Mouse (Mus musculus): Measurements from ENCODE around the gene Ltb4r2. TPM values are rescaled to one million over a fixed set of nuclear protein-coding genes. Genes with fewer than 3 reads are reported as not detected.

Ltb4r2 gene
- polyA plus RNA-seq, 1 experiment from 2014 or later: 0.32 TPM

DNA sequence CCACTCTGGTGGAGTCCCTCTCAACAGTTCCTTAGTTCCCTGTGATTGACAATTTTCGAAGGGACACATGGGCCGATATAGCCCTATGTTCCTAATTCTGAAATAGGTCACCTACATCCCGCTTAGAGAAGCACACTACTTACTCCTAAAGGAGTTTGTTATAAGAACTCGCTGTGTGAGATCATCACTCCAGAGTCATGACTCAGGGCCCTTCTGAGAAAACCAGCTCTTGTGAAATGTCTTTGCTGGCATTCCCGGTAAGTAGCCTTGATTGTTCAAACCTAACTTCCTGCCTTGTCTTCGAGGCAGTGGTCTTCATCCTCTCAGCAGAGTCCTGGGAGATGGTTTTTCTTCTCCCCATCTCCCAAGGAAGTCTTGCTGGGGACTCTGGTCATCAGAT is 7.3 kb downstream of the Ltb4r2 start:
- H3K4me3 ChIP-seq (ENCODE audit: low read length): no peak overlapping the region
- H3K36me3 ChIP-seq (ENCODE audit: control insufficient read depth, insufficient read depth): no peaks in the 10 kb centered on the region
- no peak overlapping the region for H3K4me2 ChIP-seq (ENCODE audit: low read depth, low read length)
- H3K9ac ChIP-seq (ENCODE audit: low read length): no peak overlapping the region
- WGBS: 73% methylated on average over 6 of the region's 6 CpGs
- H3K27me3 ChIP-seq (ENCODE audit: control insufficient read depth, insufficient read depth, low read length): peaks cover 12% of the 10 kb centered on the region
- ATAC-seq (replicated peaks; ENCODE audit: extremely low read depth, insufficient read depth, low FRiP score): no peak
- H3K9me3 ChIP-seq (replicated peaks; ENCODE audit: control insufficient read depth, low read length): no peaks in the 10 kb centered on the region
- peaks cover 4% of the 10 kb centered on the region; the same call in 1 of the 2 replicates for H3K4me1 ChIP-seq (ENCODE audit: control insufficient read depth, insufficient read depth, low read length)
- H3K27ac ChIP-seq (ENCODE audit: low read length): no peak overlapping the region

DNA sequence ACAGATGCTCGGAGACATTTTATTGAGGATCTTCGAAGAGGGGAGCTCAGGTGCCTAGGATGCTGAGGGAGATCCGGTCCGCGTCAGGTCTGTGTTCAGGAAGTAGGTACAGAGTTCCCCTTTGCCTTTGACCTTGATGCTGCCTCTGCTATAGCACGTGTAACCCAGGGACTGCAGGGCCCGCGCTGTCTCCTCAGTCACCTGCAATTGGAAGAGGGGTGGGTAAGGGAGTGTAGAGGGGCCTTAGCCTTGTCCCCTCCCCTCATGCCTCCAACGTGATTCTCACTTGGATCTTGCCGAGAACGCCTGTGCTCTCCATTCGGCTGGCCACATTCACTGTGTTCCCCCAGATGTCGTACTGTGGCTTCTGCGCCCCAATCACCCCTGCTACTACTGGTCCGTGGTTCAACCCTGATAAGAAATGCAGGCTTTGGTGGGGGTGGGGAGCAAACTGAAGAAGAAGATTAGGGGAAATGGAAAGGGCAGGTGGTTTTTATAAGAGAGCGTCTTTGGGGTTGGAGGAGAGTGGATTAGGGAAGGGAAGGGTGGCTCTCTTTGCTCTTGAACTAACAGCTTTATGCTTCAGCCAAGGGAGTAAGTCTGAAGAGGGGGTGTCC is 8.0 kb downstream of the Ltb4r2 start:
- H3K4me3 ChIP-seq (ENCODE audit: low read length): no peak overlapping the region
- no peak overlapping the region for H3K9ac ChIP-seq (ENCODE audit: low read length)
- H3K27me3 ChIP-seq (ENCODE audit: control insufficient read depth, insufficient read depth, low read length): peaks cover 12% of the 10 kb centered on the region
- 0 out of 2 replicates have a peak, but pooled peaks cover 3% of the 10 kb centered on the region for H3K4me1 ChIP-seq (ENCODE audit: control insufficient read depth, insufficient read depth, low read length)
- H3K27ac ChIP-seq (ENCODE audit: low read length): no peak overlapping the region
- no peak for ATAC-seq (replicated peaks; ENCODE audit: extremely low read depth, insufficient read depth, low FRiP score)
- no peaks in the 10 kb centered on the region for H3K36me3 ChIP-seq (ENCODE audit: control insufficient read depth, insufficient read depth)
- no peaks in the 10 kb centered on the region for H3K9me3 ChIP-seq (replicated peaks; ENCODE audit: control insufficient read depth, low read length)
- H3K4me2 ChIP-seq (ENCODE audit: low read depth, low read length): no peak overlapping the region
- WGBS: 69% methylated on average over 16 of the region's 16 CpGs

DNA sequence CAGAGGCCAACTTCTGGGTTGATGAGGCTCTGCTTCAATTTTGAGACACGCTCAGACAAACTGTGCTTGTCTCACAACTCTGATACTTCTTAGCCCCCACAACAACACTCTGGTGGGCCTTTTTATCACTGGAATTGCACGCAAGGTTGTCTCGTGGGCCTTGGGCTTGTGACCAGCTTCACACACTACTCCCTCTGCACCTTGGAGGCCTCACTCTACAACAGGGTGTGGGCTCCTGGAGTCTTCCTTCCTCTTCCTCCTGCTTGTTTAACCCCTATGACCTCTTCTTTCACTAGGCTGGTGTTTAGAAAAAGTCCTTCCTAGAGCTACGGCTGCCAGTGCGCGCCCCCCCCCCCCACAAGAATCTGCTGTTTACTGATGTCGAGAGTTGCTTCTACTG is 15.5 kb downstream of the Ltb4r2 start:
- H3K9me3 ChIP-seq (replicated peaks; ENCODE audit: control insufficient read depth, low read length): no peaks in the 10 kb centered on the region
- no peak for ATAC-seq (replicated peaks; ENCODE audit: extremely low read depth, insufficient read depth, low FRiP score)
- H3K36me3 ChIP-seq (ENCODE audit: control insufficient read depth, insufficient read depth): no peaks in the 10 kb centered on the region
- no peak overlapping the region for H3K4me2 ChIP-seq (ENCODE audit: low read depth, low read length)
- WGBS: 47% methylated on average over 7 of the region's 7 CpGs
- peaks cover 4% of the 10 kb centered on the region for H3K27me3 ChIP-seq (ENCODE audit: control insufficient read depth, insufficient read depth, low read length)
- H3K9ac ChIP-seq (ENCODE audit: low read length): no peak overlapping the region
- no peak overlapping the region for H3K27ac ChIP-seq (ENCODE audit: low read length)
- H3K4me3 ChIP-seq (ENCODE audit: low read length): no peak overlapping the region
- peaks cover 15% of the 10 kb centered on the region for H3K4me1 ChIP-seq (ENCODE audit: control insufficient read depth, insufficient read depth, low read length)

GRCm38 (mm10) chr14:55777176-55777575 is 15.9 kb downstream of the Ltb4r2 start:
- H3K9ac ChIP-seq (ENCODE audit: low read length): no peak overlapping the region
- H3K36me3 ChIP-seq (ENCODE audit: control insufficient read depth, insufficient read depth): no peaks in the 10 kb centered on the region
- no peaks in the 10 kb centered on the region for H3K9me3 ChIP-seq (replicated peaks; ENCODE audit: control insufficient read depth, low read length)
- 31% methylated on average over 3 of the region's 3 CpGs for WGBS
- no peak overlapping the region for H3K4me3 ChIP-seq (ENCODE audit: low read length)
- peaks cover 8% of the 10 kb centered on the region for H3K27me3 ChIP-seq (ENCODE audit: control insufficient read depth, insufficient read depth, low read length)
- H3K4me2 ChIP-seq (ENCODE audit: low read depth, low read length): no peak overlapping the region
- no peak for ATAC-seq (replicated peaks; ENCODE audit: extremely low read depth, insufficient read depth, low FRiP score)
- H3K4me1 ChIP-seq (ENCODE audit: control insufficient read depth, insufficient read depth, low read length): peaks cover 16% of the 10 kb centered on the region
- H3K27ac ChIP-seq (ENCODE audit: low read length): no peak overlapping the region

- H3K4me1 ChIP-seq (ENCODE audit: control insufficient read depth, insufficient read depth, low read length): peaks cover 16% of the 10 kb centered on the region
- H3K9ac ChIP-seq (ENCODE audit: low read length): no peak overlapping the region
- H3K4me2 ChIP-seq (ENCODE audit: low read depth, low read length): no peak overlapping the region
- no peaks in the 10 kb centered on the region for H3K36me3 ChIP-seq (ENCODE audit: control insufficient read depth, insufficient read depth)
- 80% methylated on average over 11 of the region's 11 CpGs for WGBS
- no peak overlapping the region for H3K27ac ChIP-seq (ENCODE audit: low read length)
- H3K4me3 ChIP-seq (ENCODE audit: low read length): no peak overlapping the region
- H3K9me3 ChIP-seq (replicated peaks; ENCODE audit: control insufficient read depth, low read length): no peaks in the 10 kb centered on the region
- no peak for ATAC-seq (replicated peaks; ENCODE audit: extremely low read depth, insufficient read depth, low FRiP score)
- H3K27me3 ChIP-seq (ENCODE audit: control insufficient read depth, insufficient read depth, low read length): peaks cover 14% of the 10 kb centered on the region
Measured at GRCm38 (mm10) chr14:55777806-55778205, 16.6 kb downstream of the Ltb4r2 start.

- peaks cover 18% of the 10 kb centered on the region for H3K27me3 ChIP-seq (ENCODE audit: control insufficient read depth, insufficient read depth, low read length)
- no peak overlapping the region for H3K4me2 ChIP-seq (ENCODE audit: low read depth, low read length)
- H3K36me3 ChIP-seq (ENCODE audit: control insufficient read depth, insufficient read depth): no peaks in the 10 kb centered on the region
- WGBS: 81% methylated on average over 15 of the region's 15 CpGs
- peaks cover 16% of the 10 kb centered on the region for H3K4me1 ChIP-seq (ENCODE audit: control insufficient read depth, insufficient read depth, low read length)
- H3K27ac ChIP-seq (ENCODE audit: low read length): no peak overlapping the region
- H3K9ac ChIP-seq (ENCODE audit: low read length): no peak overlapping the region
- no peak for ATAC-seq (replicated peaks; ENCODE audit: extremely low read depth, insufficient read depth, low FRiP score)
- H3K9me3 ChIP-seq (replicated peaks; ENCODE audit: control insufficient read depth, low read length): no peaks in the 10 kb centered on the region
- no peak overlapping the region for H3K4me3 ChIP-seq (ENCODE audit: low read length)
Measured at GRCm38 (mm10) chr14:55778686-55779085, 17.5 kb downstream of the Ltb4r2 start.

DNA sequence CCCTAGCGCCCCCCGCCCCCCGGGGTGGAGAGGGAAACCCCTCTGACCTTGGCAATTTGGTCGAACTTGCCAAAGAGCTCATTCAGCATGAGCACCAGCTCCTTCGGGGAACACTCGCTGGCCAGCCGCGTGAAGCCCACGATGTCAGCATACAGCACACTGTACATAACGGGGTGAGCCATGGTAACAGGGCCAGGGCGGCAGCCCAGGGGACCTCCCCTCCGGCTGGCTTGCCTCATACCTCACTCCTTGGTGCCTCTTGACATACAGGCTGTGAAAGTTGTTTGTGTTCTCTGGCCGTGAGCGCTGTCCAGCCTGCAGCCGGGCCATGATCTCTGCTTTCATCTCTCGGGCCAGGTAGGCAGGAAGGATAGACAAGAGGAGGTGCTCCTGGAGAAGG is 18.4 kb downstream of the Ltb4r2 start:
- ATAC-seq (replicated peaks; ENCODE audit: extremely low read depth, insufficient read depth, low FRiP score): no peak
- Histone ChIP-seq H3K36me3 (ENCODE audit: control insufficient read depth, insufficient read depth) (no peaks in the 10 kb centered on the region), H3K27ac (ENCODE audit: low read length) (no peak overlapping the region), H3K4me1 (ENCODE audit: control insufficient read depth, insufficient read depth, low read length) (peaks cover 18% of the 10 kb centered on the region), H3K4me3 (ENCODE audit: low read length) (no peak overlapping the region), H3K27me3 (ENCODE audit: control insufficient read depth, insufficient read depth, low read length) (peaks cover 24% of the 10 kb centered on the region), H3K9me3 (replicated peaks; ENCODE audit: control insufficient read depth, low read length) (no peaks in the 10 kb centered on the region), H3K9ac (ENCODE audit: low read length) (no peak overlapping the region), H3K4me2 (ENCODE audit: low read depth, low read length) (no peak overlapping the region)
- WGBS: 45% methylated on average over 16 of the region's 16 CpGs

DNA sequence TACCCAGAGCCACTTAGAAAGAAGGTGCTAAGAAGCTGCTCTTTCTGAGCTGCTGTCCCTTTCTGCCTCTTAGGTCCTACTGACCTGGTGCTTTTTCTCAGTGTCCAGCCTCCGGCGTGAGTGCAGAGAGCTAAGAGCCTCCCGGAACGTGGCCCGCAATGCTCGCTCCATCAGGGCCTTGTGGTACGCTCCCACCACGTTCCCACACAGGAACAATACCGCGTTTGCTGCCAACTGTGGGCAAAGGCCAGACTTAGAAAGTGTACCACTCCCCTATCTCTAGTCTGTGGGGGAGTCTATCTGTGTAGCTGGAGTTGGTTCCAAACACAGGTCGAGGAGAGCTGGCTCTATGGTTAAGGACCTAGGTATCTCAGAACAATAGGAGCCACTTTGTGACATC is 19.5 kb downstream of the Ltb4r2 start:
- Histone ChIP-seq H3K27ac (ENCODE audit: low read length) (no peak overlapping the region), H3K4me3 (ENCODE audit: low read length) (no peak overlapping the region), H3K27me3 (ENCODE audit: control insufficient read depth, insufficient read depth, low read length) (peaks cover 29% of the 10 kb centered on the region), H3K36me3 (ENCODE audit: control insufficient read depth, insufficient read depth) (no peaks in the 10 kb centered on the region), H3K9ac (ENCODE audit: low read length) (no peak overlapping the region), H3K4me1 (ENCODE audit: control insufficient read depth, insufficient read depth, low read length) (peaks cover 18% of the 10 kb centered on the region), H3K9me3 (replicated peaks; ENCODE audit: control insufficient read depth, low read length) (no peaks in the 10 kb centered on the region), H3K4me2 (ENCODE audit: low read depth, low read length) (peak overlapping the region; percentile 57; the same call in 1 of the 2 replicates)
- no peak for ATAC-seq (replicated peaks; ENCODE audit: extremely low read depth, insufficient read depth, low FRiP score)
- 74% methylated on average over 11 of the region's 11 CpGs for WGBS

- peaks cover 18% of the 10 kb centered on the region for H3K4me1 ChIP-seq (ENCODE audit: control insufficient read depth, insufficient read depth, low read length)
Measured at GRCm38 (mm10) chr14:55781310-55781709, 20.1 kb downstream of the Ltb4r2 start.

More at GRCm38 (mm10) chr14:55781310-55781709, 20.1 kb downstream of the Ltb4r2 start:
- H3K27me3 ChIP-seq (ENCODE audit: control insufficient read depth, insufficient read depth, low read length): peaks cover 29% of the 10 kb centered on the region
- peak overlapping the region; percentile 57 for H3K4me2 ChIP-seq (ENCODE audit: low read depth, low read length)
- peak overlapping the region; percentile 28 for H3K4me3 ChIP-seq (ENCODE audit: low read length)
- H3K9me3 ChIP-seq (replicated peaks; ENCODE audit: control insufficient read depth, low read length): no peaks in the 10 kb centered on the region
- H3K36me3 ChIP-seq (ENCODE audit: control insufficient read depth, insufficient read depth): no peaks in the 10 kb centered on the region
- 14% methylated on average over 14 of the region's 14 CpGs for WGBS
- peak; percentile 69 for ATAC-seq (replicated peaks; ENCODE audit: extremely low read depth, insufficient read depth, low FRiP score)
- peak overlapping the region; percentile 27; the same call in 1 of the 2 replicates for H3K27ac ChIP-seq (ENCODE audit: low read length)
- H3K9ac ChIP-seq (ENCODE audit: low read length): peak overlapping the region; percentile 43; the same call in 1 of the 2 replicates

Measured in heart, embryonic 16.5 days (tissue).